Comparison of ENCODE assay signal across 8 mouse cellular contexts in the genomic region with DNA sequence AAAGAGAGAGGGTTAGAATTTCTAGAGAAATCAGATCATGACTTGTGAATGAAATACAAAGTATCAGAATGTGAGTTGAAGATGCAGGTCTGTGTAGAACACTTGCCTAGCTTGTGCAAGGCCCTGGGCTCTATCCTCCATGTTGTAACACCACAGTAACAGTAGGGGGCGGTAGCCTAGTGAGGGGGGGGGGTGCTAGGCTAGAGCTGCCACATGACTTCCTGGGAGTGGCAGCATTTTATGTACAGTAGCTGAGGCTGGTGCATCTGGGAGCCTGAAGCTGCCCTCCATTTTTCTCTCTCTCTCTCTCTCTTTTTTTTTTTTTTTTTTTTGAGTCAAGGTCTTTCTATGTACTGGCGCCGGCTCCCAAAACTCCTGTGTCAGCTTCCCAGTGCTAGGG. TPM values are rescaled to one million over a fixed set of nuclear protein-coding genes. Genes with fewer than 3 reads are reported as not detected.
DNase-seq lines count a peak whose midpoint lies in the region; ATAC-seq and TF ChIP-seq lines count a peak whose summit lies in the region.

No protein-coding gene starts in this region.

- no peaks in the 10 kb centered on the region for H3K9me3 ChIP-seq in intestine, embryonic 16.5 days (ENCODE audit: control insufficient read depth, low read length)

- H3K4me1 ChIP-seq in heart, adult 2 months (ENCODE audit: control insufficient read depth, insufficient read depth, low read length) = peaks cover 46% of the 10 kb centered on the region
- H3K4me1 ChIP-seq in intestine, embryonic 16.5 days (ENCODE audit: control insufficient read depth, insufficient read depth, low read length) = peaks cover 61% of the 10 kb centered on the region

- no peak overlapping the region for H3K4me2 ChIP-seq in intestine, embryonic 16.5 days (ENCODE audit: low read depth, low read length)

- DNase-seq in heart, adult 2 months = no peak
- no peak for DNase-seq in heart, postnatal 36 days
- peak; percentile 44 for DNase-seq in retina, postnatal 1 day
- no peak for DNase-seq in retina, embryonic 14.5 days (ENCODE audit: low spot score)
- DNase-seq in thymus, postnatal 10 days (ENCODE audit: low spot score in 2 of 2) = peak; percentile 50 to 70
- DNase-seq in right cerebral cortex, adult 2 months (ENCODE audit: low spot score in 2 of 2) = no peak
- DNase-seq in layer of hippocampus, adult 11-12 months (ENCODE audit: low spot score) = no peak

- no peak for TF ChIP-seq POLR2A in heart, adult 2 months (IDR thresholded peaks at IDR 0.05; ENCODE audit: insufficient read depth, low read depth, low read length)

- peak; percentile 69 for TF ChIP-seq CTCF in heart, adult 2 months (IDR thresholded peaks at IDR 0.05)

- H3K79me2 ChIP-seq in heart, adult 2 months (replicated peaks; ENCODE audit: control insufficient read depth, insufficient read depth, low read length) = peaks cover 16% of the 10 kb centered on the region

- H3K27me3 ChIP-seq in heart, adult 2 months (ENCODE audit: control insufficient read depth, insufficient read depth, low read length) = no peaks in the 10 kb centered on the region
- H3K27me3 ChIP-seq in intestine, embryonic 16.5 days (replicated peaks; ENCODE audit: control insufficient read depth, insufficient read depth, low read length) = no peaks in the 10 kb centered on the region

- peaks cover 48% of the 10 kb centered on the region for H3K36me3 ChIP-seq in heart, adult 2 months (ENCODE audit: control insufficient read depth, insufficient read depth, low read length)
- peaks cover 35% of the 10 kb centered on the region for H3K36me3 ChIP-seq in intestine, embryonic 16.5 days (ENCODE audit: control insufficient read depth, insufficient read depth, low read length)

- 0 out of 2 replicates have a peak, but pooled peaks have one; percentile 27 for TF ChIP-seq EP300 in heart, adult 2 months (IDR thresholded peaks at IDR 0.05; ENCODE audit: insufficient read depth, low read depth, low read length)

- peak overlapping the region; percentile 44 for H3K27ac ChIP-seq in heart, adult 2 months
- 0 out of 2 replicates have a peak overlapping the region, but pooled peaks have one; percentile 6 for H3K27ac ChIP-seq in intestine, embryonic 16.5 days (ENCODE audit: low read length)

- no peak overlapping the region for H3K9ac ChIP-seq in heart, adult 2 months (ENCODE audit: low read depth, low read length)
- no peak overlapping the region for H3K9ac ChIP-seq in intestine, embryonic 16.5 days (ENCODE audit: low read depth, low read length)

- intact Hi-C loops in heart, adult 2 months (cut with DNase I) = no loop called here
- intact Hi-C loops in heart, postnatal 36 days (cut with DNase I) = no loop called here

- no peak overlapping the region for H3K4me3 ChIP-seq in heart, adult 2 months
- H3K4me3 ChIP-seq in intestine, embryonic 16.5 days (ENCODE audit: low read length) = no peak overlapping the region

- WGBS in heart, adult 2 months = 20% methylated on average over 3 of the region's 3 CpGs
- WGBS in intestine, embryonic 16.5 days = 56% methylated on average over 3 of the region's 3 CpGs

- no peak for ATAC-seq in intestine, embryonic 16.5 days

RNA-seq across cellular contexts. Expression of gene Trim8, which starts 9.3 kb away (rescaled TPM):
- 10 to 100 TPM; 39.2 to 39.8 TPM for total RNA-seq in heart, adult 2 months (2021)
- polyA plus RNA-seq in heart, adult 2 months (2012; rRNA removed) = 17.2 and 24.1 TPM in 2 replicates
- 10 to 100 TPM; 38.7 to 40.0 TPM for total RNA-seq in heart, postnatal 36 days (2021)
- polyA plus RNA-seq in intestine, embryonic 16.5 days (2015; fragmentation: Nextera tagmentation; extraction: Ambion mirVana) = 10.1 and 13.7 TPM in 2 replicates

Comparison
In these comparisons a context has a peak if more than half of its experiments do, and no peak if none do; other contexts are left out.
1. DNase-seq: peak in retina, postnatal 1 day (single experiment) and thymus, postnatal 10 days (2 of 2); none in heart, adult 2 months (0 of 2), heart, postnatal 36 days (0 of 2), retina, embryonic 14.5 days (single experiment), right cerebral cortex, adult 2 months (0 of 2) and layer of hippocampus, adult 11-12 months (single experiment).